Mouse (Mus musculus) myocyte (in vitro differentiated cells): ENCODE measurements around the gene Trpc2.

Experiments used
- MYOD1 ChIP-seq, 3 experiments: IDR thresholded peaks; one replicate each; pipeline ENCODE4 v1.6.1; 2011; ENCODE audit warnings: control low read depth in 2 of 3, low read depth in 2 of 3, mild to moderate bottlenecking in 2 of 3, moderate library complexity in 1 of 3; ENCODE audit not compliant: insufficient read length in 2 of 3, control insufficient read depth in 1 of 3
- POLR2A ChIP-seq: IDR thresholded peaks from one replicate; pipeline ENCODE4 v1.6.1; 2011; ENCODE audit warnings: low read depth, mild to moderate bottlenecking, control low read depth, moderate library complexity; ENCODE audit not compliant: insufficient read length
- POLR2AphosphoS2 ChIP-seq: IDR thresholded peaks from one replicate; pipeline ENCODE4 v1.6.1; 2011; ENCODE audit warnings: low read depth, control low read depth; ENCODE audit not compliant: insufficient read length
- REST ChIP-seq: IDR thresholded peaks from one replicate; pipeline ENCODE4 v1.6.1; 2011; ENCODE audit warnings: mild to moderate bottlenecking, control low read depth, moderate library complexity; ENCODE audit not compliant: insufficient read depth, insufficient read length
- TCF12 ChIP-seq: IDR thresholded peaks from one replicate; pipeline ENCODE4 v1.6.1; 2011; ENCODE audit warnings: mild to moderate bottlenecking, control low read depth; ENCODE audit not compliant: poor library complexity, insufficient read depth, severe bottlenecking
- USF1 ChIP-seq: IDR thresholded peaks from one replicate; pipeline ENCODE4 v1.6.1; 2011; ENCODE audit warnings: low read depth, mild to moderate bottlenecking, control low read depth, moderate library complexity

GRCm38 (mm10) chr7:102078517-102078916, 4.4 kb upstream of the Trpc2 start:
- TF ChIP-seq TCF12 (no peak), POLR2AphosphoS2 (no peak), USF1 (no peak), POLR2A (no peak), REST (no peak), MYOD1 (IDR thresholded peaks at IDR 0.05; ENCODE audit: control insufficient read depth in 1 of 3, insufficient read length in 2 of 3, low read depth in 2 of 3) (no peak)
